Mouse (Mus musculus) lung, adult 2 months (tissue): Measurements from ENCODE around the gene Cul9.

Source experiments
- CTCF ChIP-seq: fragments of 200-500 bp; IDR thresholded peaks from 2 replicates; pipeline ENCODE4 v1.5.1; 2011; ENCODE audit warnings: mild to moderate bottlenecking, low read length, control low read depth; ENCODE audit not compliant: insufficient read depth
- POLR2A ChIP-seq: fragments of 200-500 bp; IDR thresholded peaks from 2 replicates; pipeline ENCODE4 v1.6.1; 2011; ENCODE audit warnings: low read depth, mild to moderate bottlenecking, control low read depth, low read length, borderline replicate concordance; ENCODE audit errors: extremely low read depth

DNA sequence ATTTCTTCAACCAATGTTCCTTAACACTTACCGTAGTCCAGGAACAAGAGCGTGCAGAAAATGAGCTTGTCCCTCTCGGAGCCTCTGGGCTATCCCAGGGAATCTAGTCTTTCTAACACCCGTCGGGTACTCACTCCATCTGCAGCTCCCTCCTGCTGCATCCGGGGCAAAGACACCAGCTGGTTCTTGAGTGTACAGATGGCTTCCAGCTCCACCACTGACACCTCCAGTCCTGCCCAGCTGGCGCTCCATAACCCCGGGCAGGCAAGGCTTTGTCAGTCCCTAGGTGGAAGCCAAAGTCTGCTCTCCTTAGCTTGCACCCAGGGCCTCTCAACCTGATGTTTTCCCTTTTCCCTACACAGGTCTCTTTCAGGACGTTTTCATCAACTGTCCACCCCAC is 78.4 kb downstream of the Cul9 start:
- TF ChIP-seq CTCF (no peak), POLR2A (no peak)
